Mouse (Mus musculus): ENCODE results near the gene Lclat1.

DNA sequence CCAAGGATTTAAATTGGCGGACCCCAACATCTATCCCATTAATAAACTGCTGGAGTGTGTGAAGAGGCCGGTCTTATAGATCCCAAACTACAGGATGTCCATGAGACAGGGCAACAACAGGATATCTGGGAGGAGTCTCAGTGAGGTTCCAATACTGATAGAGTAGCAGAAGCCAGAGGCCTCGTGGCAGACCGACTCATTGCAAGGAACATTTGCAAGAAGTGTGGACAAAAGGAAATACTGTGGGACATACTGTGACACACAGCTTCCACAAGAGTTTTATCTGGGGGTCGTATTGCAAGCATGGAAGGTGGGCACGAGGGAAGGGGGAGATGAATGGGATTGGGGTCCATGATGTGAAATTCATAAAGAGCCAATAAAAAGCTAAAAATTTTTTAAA lies 86.4 kb downstream of the Lclat1 start:
- no peak for TF ChIP-seq GATA1 (IDR thresholded peaks at IDR 0.05; ENCODE audit: borderline replicate concordance, low read length)
- TF ChIP-seq FLI1 (IDR thresholded peaks at IDR 0.05; ENCODE audit: low read length), result no peak
